Comparison of ENCODE assay signal across 8 mouse cellular contexts in genomic region chr6:146724581-146725383, GRCm38 (mm10). TPM values are rescaled to one million over a fixed set of nuclear protein-coding genes. Genes with fewer than 3 reads are reported as not detected.
A peak's percentile ranks its signal among the peaks of the same experiment; 100 is the strongest.
DNase-seq lines count a peak whose midpoint lies in the region; ATAC-seq and TF ChIP-seq lines count a peak whose summit lies in the region.

TSS of gene Stk38l (plus strand) at chr6:146724995.

- peak within 1 kb of the TSS; percentile 67 for H3K27ac ChIP-seq in MEL (ENCODE audit: control insufficient read depth, low read depth, low read length)
- peak within 1 kb of the TSS; percentile 77 for H3K27ac ChIP-seq in cerebellum, adult 2 months (ENCODE audit: insufficient read depth, low read length)
- peak within 1 kb of the TSS; percentile 91 for H3K27ac ChIP-seq in hindbrain, embryonic 10.5 days
- peak within 1 kb of the TSS; percentile 76 for H3K27ac ChIP-seq in lung, postnatal 0 days (ENCODE audit: low read length)

- no peaks in the 10 kb centered on the region for H3K27me3 ChIP-seq in MEL (ENCODE audit: control insufficient read depth in 1 of 2, insufficient read depth in 2 of 2, low read length in 2 of 2)
- H3K27me3 ChIP-seq in cerebellum, adult 2 months (ENCODE audit: control insufficient read depth, insufficient read depth, low read length), result no peaks in the 10 kb centered on the region
- H3K27me3 ChIP-seq in hindbrain, embryonic 10.5 days (ENCODE audit: insufficient read depth, poor library complexity, severe bottlenecking), result no peaks in the 10 kb centered on the region
- no peaks in the 10 kb centered on the region for H3K27me3 ChIP-seq in lung, postnatal 0 days (replicated peaks; ENCODE audit: insufficient read depth, low read length)

- peaks cover 3 to 4% of the 10 kb centered on the region in 2 experiments; a peak in 3 of 4 replicates for H3K4me1 ChIP-seq in MEL (ENCODE audit: control insufficient read depth in 1 of 2, insufficient read depth in 2 of 2, low read length in 2 of 2)
- H3K4me1 ChIP-seq in cerebellum, adult 2 months (ENCODE audit: control insufficient read depth, insufficient read depth, low read length), result no peaks in the 10 kb centered on the region; the same call in 1 of the 2 replicates
- H3K4me1 ChIP-seq in hindbrain, embryonic 10.5 days (replicated peaks), result peaks cover 9% of the 10 kb centered on the region
- H3K4me1 ChIP-seq in lung, postnatal 0 days (ENCODE audit: insufficient read depth, low read depth, low read length), result no peaks in the 10 kb centered on the region

- TF ChIP-seq POLR2A in MEL (IDR thresholded peaks at IDR 0.05; ENCODE audit: control insufficient read depth in 1 of 2, insufficient read depth in 1 of 2, low read depth in 1 of 2, low read length in 2 of 2, poor library complexity in 1 of 2), result peak; percentile 78 to 83
- peak; percentile 90 for TF ChIP-seq POLR2A in cerebellum, adult 2 months (IDR thresholded peaks at IDR 0.05; ENCODE audit: borderline replicate concordance, insufficient read depth, low read length)

- H3K9ac ChIP-seq in MEL (ENCODE audit: control insufficient read depth, low read depth, low read length, poor library complexity, severe bottlenecking), result peak within 1 kb of the TSS; percentile 88
- peak within 1 kb of the TSS; percentile 70 for H3K9ac ChIP-seq in lung, postnatal 0 days (replicated peaks; ENCODE audit: low read depth)

- TF ChIP-seq RAD21 in MEL (IDR thresholded peaks at IDR 0.05; ENCODE audit: low read depth, low read length), result no peak

- no peak for TF ChIP-seq EP300 in MEL (IDR thresholded peaks at IDR 0.05; ENCODE audit: low read depth in 1 of 2, low read length in 2 of 2)
- TF ChIP-seq EP300 in lung, postnatal 0 days (IDR thresholded peaks at IDR 0.05), result peak; percentile 78

- TF ChIP-seq CTCF in MEL (IDR thresholded peaks at IDR 0.05 in 2 of 3, conservative IDR thresholded peaks at IDR 0.05 in 1 of 3; ENCODE audit: control insufficient read depth in 1 of 3, insufficient read depth in 1 of 3, low read depth in 2 of 3, low read length in 3 of 3, poor library complexity in 1 of 3, severe bottlenecking in 1 of 3), result peak in 1 of 3 experiments; percentile 18; a peak in 1 of 6 replicates
- TF ChIP-seq CTCF in cerebellum, adult 2 months (IDR thresholded peaks at IDR 0.05; ENCODE audit: borderline replicate concordance, insufficient read depth, low read depth, low read length), result no peak
- TF ChIP-seq CTCF in lung, postnatal 0 days (IDR thresholded peaks at IDR 0.05), result peak; percentile 18

- DNase-seq in MEL (ENCODE audit: low read depth, low spot score), result peak; percentile 95
- DNase-seq in cerebellum, adult 2 months, result peak; percentile 95 to 96
- DNase-seq in forelimb bud, embryonic 11.5 days (ENCODE audit: low read depth, low spot score), result peak; percentile 94
- peak; percentile 94 for DNase-seq in hindbrain, embryonic 10.5 days (ENCODE audit: low spot score)
- DNase-seq in layer of hippocampus, adult 9-11 months, result peak; percentile 93
- peak; percentile 96 for DNase-seq in lung, postnatal 0 days (ENCODE audit: low spot score)
- peak; percentile 91 for DNase-seq in ovary, postnatal 14 days (ENCODE audit: low spot score)
- DNase-seq in thymus, postnatal 14 days, result peak; percentile 97

- WGBS in cerebellum, adult 2 months, result 2% methylated on average over 68 of the region's 87 CpGs
- 3% methylated on average over 84 of the region's 87 CpGs for WGBS in hindbrain, embryonic 10.5 days
- 2% methylated on average over 60 of the region's 87 CpGs for WGBS in lung, postnatal 0 days

- peak within 1 kb of the TSS; percentile 82 for H3K4me2 ChIP-seq in lung, postnatal 0 days (replicated peaks; ENCODE audit: low read depth, low read length)

- no peaks in the 10 kb centered on the region for H3K9me3 ChIP-seq in MEL (replicated peaks; ENCODE audit: insufficient read depth, low read length)
- no peaks in the 10 kb centered on the region for H3K9me3 ChIP-seq in hindbrain, embryonic 10.5 days
- no peaks in the 10 kb centered on the region for H3K9me3 ChIP-seq in lung, postnatal 0 days (ENCODE audit: low read length)

- peaks cover 0 to 14% of the 10 kb centered on the region in 2 experiments; a peak in 2 of 4 replicates for H3K36me3 ChIP-seq in MEL (ENCODE audit: control insufficient read depth in 1 of 2, insufficient read depth in 2 of 2, low read length in 2 of 2)
- no peaks in the 10 kb centered on the region for H3K36me3 ChIP-seq in hindbrain, embryonic 10.5 days
- no peaks in the 10 kb centered on the region for H3K36me3 ChIP-seq in lung, postnatal 0 days (ENCODE audit: insufficient read depth, low read length)

- peaks cover 7% of the 10 kb centered on the region for H3K79me2 ChIP-seq in MEL (ENCODE audit: control insufficient read depth, insufficient read depth, low read length, poor library complexity)

- H3K4me3 ChIP-seq in MEL (ENCODE audit: control insufficient read depth in 1 of 2, insufficient read depth in 1 of 2, low read depth in 2 of 2, low read length in 2 of 2), result peak within 1 kb of the TSS; percentile 68 to 93
- peak within 1 kb of the TSS; percentile 77 for H3K4me3 ChIP-seq in cerebellum, adult 2 months (replicated peaks; ENCODE audit: insufficient read depth, low read depth, low read length)
- H3K4me3 ChIP-seq in hindbrain, embryonic 10.5 days, result peak within 1 kb of the TSS; percentile 72
- peak within 1 kb of the TSS; percentile 91 for H3K4me3 ChIP-seq in lung, postnatal 0 days (ENCODE audit: low read depth, low read length)

- peak; percentile 98 for ATAC-seq in lung, postnatal 0 days

TF ChIP-seq in MEL, 35 proteins besides CTCF, POLR2A, EP300 and RAD21:
- TF ChIP-seq ZMIZ1 (IDR thresholded peaks at IDR 0.05; ENCODE audit: low read depth, low read length) (no peak), MAZ (IDR thresholded peaks at IDR 0.05; ENCODE audit: low read depth, low read length) (peak; percentile 92; the same call in 1 of the 2 replicates), ZNF384 (IDR thresholded peaks at IDR 0.05; ENCODE audit: low read depth, low read length) (peak; percentile 95), POLR2AphosphoS5 (IDR thresholded peaks at IDR 0.05; ENCODE audit: borderline replicate concordance, low read depth, low read length) (no peak), RCOR1 (IDR thresholded peaks at IDR 0.05; ENCODE audit: low read depth, low read length) (no peak), KAT2A (conservative IDR thresholded peaks at IDR 0.05; ENCODE audit: low read depth, low read length) (no peak), NRF1 (IDR thresholded peaks at IDR 0.05; ENCODE audit: insufficient read depth, low read depth, low read length, poor library complexity, severe bottlenecking) (no peak), MXI1 (IDR thresholded peaks at IDR 0.05; ENCODE audit: low read depth, low read length) (peak; percentile 24; the same call in 1 of the 2 replicates), SIN3A (IDR thresholded peaks at IDR 0.05; ENCODE audit: low read length) (peak; percentile 55), HCFC1 (IDR thresholded peaks at IDR 0.05; ENCODE audit: low read depth, low read length) (peak; percentile 81), GABPA (IDR thresholded peaks at IDR 0.05; ENCODE audit: low read depth, low read length) (no peak), SMC3 (IDR thresholded peaks at IDR 0.05; ENCODE audit: low read depth, low read length) (no peak), JUND (IDR thresholded peaks at IDR 0.05; ENCODE audit: low read depth, low read length) (no peak), MYB (IDR thresholded peaks at IDR 0.05; ENCODE audit: low read depth, low read length) (no peak), USF1 (IDR thresholded peaks at IDR 0.05; ENCODE audit: low read depth, low read length) (no peak), CHD2 (IDR thresholded peaks at IDR 0.05; ENCODE audit: low read length) (peak; percentile 94), UBTF (IDR thresholded peaks at IDR 0.05; ENCODE audit: borderline replicate concordance, insufficient read depth, low read depth, low read length) (no peak), BHLHE40 (IDR thresholded peaks at IDR 0.05; ENCODE audit: borderline replicate concordance, low read depth, low read length) (no peak), ETS1 (IDR thresholded peaks at IDR 0.05; ENCODE audit: low read depth, low read length) (peak; percentile 76), TBP (IDR thresholded peaks at IDR 0.05; ENCODE audit: low read depth, low read length) (peak; percentile 43), NELFE (IDR thresholded peaks at IDR 0.05; ENCODE audit: low read depth, low read length) (peak; percentile 70), POLR2AphosphoS2 (IDR thresholded peaks at IDR 0.05; ENCODE audit: low read length) (peak; percentile 39; the same call in 1 of the 2 replicates), MYC (IDR thresholded peaks at IDR 0.05; ENCODE audit: low read depth, low read length) (no peak), E2F4 (IDR thresholded peaks at IDR 0.05; ENCODE audit: borderline replicate concordance, low read depth, low read length) (no peak), CHD1 (IDR thresholded peaks at IDR 0.05; ENCODE audit: low read depth, low read length) (no peak), TAL1 (IDR thresholded peaks at IDR 0.05; ENCODE audit: low read length) (no peak), ZC3H11A (IDR thresholded peaks at IDR 0.05; ENCODE audit: low read depth, low read length) (no peak), MEF2A (IDR thresholded peaks at IDR 0.05; ENCODE audit: extremely low read depth, insufficient replicate concordance, low read depth, low read length, poor library complexity, severe bottlenecking) (no peak), ZKSCAN1 (IDR thresholded peaks at IDR 0.05; ENCODE audit: low read depth, low read length) (no peak), MAX (IDR thresholded peaks at IDR 0.05; ENCODE audit: low read length) (0 out of 2 replicates have a peak, but pooled peaks have one; percentile 28), USF2 (IDR thresholded peaks at IDR 0.05; ENCODE audit: borderline replicate concordance in 1 of 2, insufficient read depth in 1 of 2, low read depth in 1 of 2, low read length in 2 of 2) (no peak), TCF12 (IDR thresholded peaks at IDR 0.05; ENCODE audit: low read depth, low read length) (0 out of 2 replicates have a peak, but pooled peaks have one; percentile 8), MAFK (IDR thresholded peaks at IDR 0.05; ENCODE audit: borderline replicate concordance, low read depth, low read length) (no peak), GATA1 (IDR thresholded peaks at IDR 0.05; ENCODE audit: low read depth, low read length) (no peak), ELF1 (IDR thresholded peaks at IDR 0.05; ENCODE audit: low read depth, low read length) (peak; percentile 82)

RNA-seq across cellular contexts. Expression of gene Stk38l, which starts in this region (rescaled TPM):
- total RNA-seq in MEL (2012; rRNA removed), result 5.1 and 6.2 TPM in 2 replicates
- polyA plus RNA-seq in MEL (2012; ENCODE audit: insufficient read depth in 1 of 2, insufficient read length in 2 of 2, low read depth in 1 of 2, low replicate concordance in 2 of 2, missing spikeins in 1 of 2), result 1 to 10 TPM in 1 of 2 experiments, not detected in 1; 9.2 TPM
- polyA plus RNA-seq in cerebellum, adult 2 months (2012; rRNA removed), result 14.4 and 16.4 TPM in 2 replicates
- polyA plus RNA-seq in hindbrain, embryonic 10.5 days (2016; fragmentation: Nextera tagmentation; extraction: Ambion mirVana), result 18.0 and 23.0 TPM in 2 replicates
- 13.2 and 14.2 TPM in 2 replicates for polyA plus RNA-seq in lung, postnatal 0 days (2015; fragmentation: Nextera tagmentation; extraction: Ambion mirVana)

Comparison
In these comparisons a context has a peak if more than half of its experiments do, and no peak if none do; other contexts are left out.
1. Peak in every context shown above with its lines: DNase-seq, ATAC-seq, H3K4me3 ChIP-seq and H3K27ac ChIP-seq.